Mouse (Mus musculus) olfactory bulb, adult 2 months (tissue): ENCODE measurements around the gene Plekhm3. TPM values are rescaled to one million over a fixed set of nuclear protein-coding genes. Genes with fewer than 3 reads are reported as not detected.

Experiments
- H3K27ac ChIP-seq: fragments of 200-500 bp; 2 replicates; pipeline ENCODE4 v1.5.1; 2012; ENCODE audit warnings: low read depth, low read length; ENCODE audit not compliant: insufficient read depth
- H3K4me1 ChIP-seq: fragments of 200-500 bp; 2 replicates; pipeline ENCODE4 v1.6.1; 2012; ENCODE audit warnings: low read length; ENCODE audit not compliant: control insufficient read depth, insufficient read depth
- H3K4me3 ChIP-seq: fragments of 200-500 bp; 2 replicates; pipeline ENCODE4 v1.5.1; 2012; ENCODE audit warnings: mild to moderate bottlenecking, low read depth, low read length, moderate library complexity; ENCODE audit not compliant: insufficient read depth
- CTCF ChIP-seq: fragments of 200-500 bp; IDR thresholded peaks from 2 replicates; pipeline ENCODE4 v1.5.1; 2012; ENCODE audit warnings: low read depth, mild to moderate bottlenecking, low read length, moderate library complexity; ENCODE audit not compliant: insufficient read depth
- POLR2A ChIP-seq: fragments of 200-500 bp; IDR thresholded peaks from 2 replicates; pipeline ENCODE4 v1.6.1; 2012; ENCODE audit warnings: mild to moderate bottlenecking, low read depth, low read length, moderate library complexity; ENCODE audit not compliant: insufficient read depth
- WGBS: fragments of 180-500 bp; shearing (Covaris S2); methylation state at CpG from one replicate; pipeline ENCODE4 v1.1.7; 2018; 5-methylcytosine and 5-hydroxymethylcytosine counted together
- polyA plus RNA-seq: library from polyadenylated mRNA; stranded (reverse); fragments of >200 nt; gene quantifications from 2 replicates; pipeline ENCODE4 v1.2.4, GENCODE M21; 2012; ENCODE audit warnings: low replicate concordance; ENCODE audit not compliant: missing spikeins, insufficient read depth, insufficient read length

Plekhm3 gene
- polyA plus RNA-seq, 1 experiment: not detected

DNA sequence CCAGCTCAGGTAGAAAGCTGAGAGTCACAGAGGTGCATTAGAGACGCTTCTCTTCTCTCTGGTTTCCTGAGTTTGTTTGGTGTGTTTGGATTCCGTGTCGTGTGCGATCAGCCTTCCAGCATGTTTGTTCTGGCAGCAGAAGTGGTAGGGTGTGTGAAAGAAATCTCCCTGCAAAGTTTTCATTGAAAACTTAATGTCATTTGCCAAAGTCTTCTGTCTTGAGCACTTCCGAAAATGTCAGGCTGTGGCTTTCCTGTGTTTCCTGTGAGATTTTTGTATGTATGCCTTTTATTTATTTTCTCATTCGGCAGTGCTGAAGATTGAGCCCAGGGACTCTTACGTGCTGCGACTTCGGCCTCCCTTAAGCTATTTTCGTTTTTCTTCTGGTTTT lies 200.0 kb downstream of the Plekhm3 start:
- Histone ChIP-seq H3K27ac (no peak overlapping the region), H3K4me1 (0 out of 2 replicates have a peak, but pooled peaks cover 2% of the 10 kb centered on the region), H3K4me3 (no peak overlapping the region)
- TF ChIP-seq CTCF (no peak), POLR2A (no peak)
- 69% methylated on average over 10 of the region's 10 CpGs for WGBS

DNA sequence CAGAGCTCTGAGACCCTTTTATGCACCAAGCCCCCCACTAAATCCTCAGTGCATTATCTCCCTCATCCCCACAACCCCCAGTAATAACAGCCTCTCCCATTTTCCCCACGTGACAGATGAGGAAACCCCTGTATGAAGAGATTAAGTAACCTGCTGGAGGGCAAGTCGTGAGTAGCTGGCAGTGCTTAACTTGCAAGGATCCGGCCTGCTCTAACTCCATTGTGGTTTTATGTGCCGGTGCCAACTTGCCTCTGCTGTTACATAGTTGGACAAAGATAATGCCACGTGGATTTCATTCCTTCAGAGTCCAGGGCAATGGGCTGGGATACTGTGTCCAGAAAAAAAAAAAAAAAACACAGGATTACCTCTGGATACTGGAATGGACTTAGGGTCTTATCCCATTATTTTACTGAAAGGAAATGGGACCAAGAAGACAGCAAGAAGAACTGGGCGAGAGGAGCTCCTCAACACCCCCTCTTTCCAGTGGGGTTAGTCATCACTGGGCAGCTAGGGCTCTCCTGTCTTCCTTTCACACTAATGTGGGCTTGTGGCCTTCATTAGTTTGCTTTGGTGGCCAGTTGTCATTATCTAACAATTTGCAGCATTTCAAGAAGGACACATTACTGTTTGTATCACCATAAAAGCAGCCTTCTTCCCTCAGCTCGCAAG lies 200.5 kb downstream of the Plekhm3 start:
- no peak for TF ChIP-seq CTCF
- no peak for TF ChIP-seq POLR2A
- Histone ChIP-seq H3K4me3 (no peak overlapping the region), H3K4me1 (0 out of 2 replicates have a peak, but pooled peaks cover 2% of the 10 kb centered on the region), H3K27ac (no peak overlapping the region)
- 79% methylated on average over 7 of the region's 7 CpGs for WGBS

DNA sequence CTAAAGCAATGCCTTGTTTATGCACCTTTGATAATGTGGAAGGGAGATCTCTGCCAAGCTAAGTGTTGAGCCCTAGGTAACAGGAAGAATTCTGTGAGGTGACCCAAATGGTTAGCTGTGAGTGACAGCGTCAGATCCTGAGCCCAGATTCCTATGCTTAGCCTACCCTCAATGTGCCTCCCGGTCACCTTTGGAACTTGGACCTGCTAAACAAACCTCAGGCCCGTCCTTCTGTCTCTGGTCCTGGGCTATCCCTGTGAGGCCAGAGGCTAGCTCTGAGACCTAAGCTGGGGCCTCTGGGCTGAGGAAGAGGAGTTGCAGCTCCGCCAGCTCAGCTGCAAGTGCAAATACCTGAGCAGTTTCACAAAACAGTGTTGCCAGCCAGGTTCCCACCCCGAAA lies 202.0 kb downstream of the Plekhm3 start:
- Histone ChIP-seq H3K27ac (no peak overlapping the region), H3K4me1 (0 out of 2 replicates have a peak, but pooled peaks cover 2% of the 10 kb centered on the region), H3K4me3 (no peak overlapping the region)
- no peak for TF ChIP-seq POLR2A
- TF ChIP-seq CTCF: no peak
- 98% methylated on average over 5 of the region's 5 CpGs for WGBS

DNA sequence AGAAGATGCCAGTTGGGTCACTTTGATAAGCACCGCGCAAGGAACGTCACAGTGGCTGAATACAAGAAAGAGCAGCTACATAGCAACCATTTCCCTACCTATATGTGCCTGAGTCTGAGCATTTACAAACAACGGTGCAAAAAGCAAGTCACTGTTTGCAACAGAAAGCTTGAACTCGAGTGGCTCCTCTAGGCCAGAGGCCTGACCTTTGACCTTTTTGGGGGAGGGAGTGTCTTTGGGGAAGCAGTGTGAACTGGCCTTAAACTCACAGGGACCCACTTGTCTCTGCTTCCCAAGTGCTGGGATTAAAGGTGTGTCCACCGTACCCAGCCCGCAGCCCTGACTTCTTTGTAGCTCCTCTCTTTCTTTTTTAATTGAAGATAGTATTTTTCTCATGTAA lies 203.0 kb downstream of the Plekhm3 start:
- Histone ChIP-seq H3K27ac (no peak overlapping the region), H3K4me1 (0 out of 2 replicates have a peak, but pooled peaks cover 2% of the 10 kb centered on the region), H3K4me3 (no peak overlapping the region)
- WGBS: 87% methylated on average over 7 of the region's 7 CpGs
- TF ChIP-seq CTCF: no peak
- TF ChIP-seq POLR2A: no peak

DNA sequence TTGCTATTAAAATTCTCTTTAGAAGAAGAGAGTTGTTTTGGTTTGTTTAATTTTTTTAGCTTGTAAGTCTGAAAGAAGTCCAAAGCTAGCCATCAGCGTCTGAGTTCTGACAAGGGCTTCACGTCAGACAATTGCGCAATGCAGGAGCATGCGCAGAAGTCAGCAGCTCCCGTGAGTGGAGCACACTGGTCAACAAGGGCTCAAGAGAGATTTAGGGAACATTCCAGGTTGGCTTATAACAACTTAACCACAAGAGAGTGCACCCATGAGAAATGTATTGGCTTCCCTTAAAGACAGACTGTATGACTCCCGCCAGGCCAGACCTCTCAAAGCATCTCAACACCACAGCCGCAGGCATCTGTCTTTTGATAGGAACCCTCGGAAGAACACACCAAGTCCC lies 203.5 kb downstream of the Plekhm3 start:
- Histone ChIP-seq H3K27ac (no peak overlapping the region), H3K4me3 (no peak overlapping the region), H3K4me1 (0 out of 2 replicates have a peak, but pooled peaks cover 2% of the 10 kb centered on the region)
- WGBS: 95% methylated on average over 8 of the region's 8 CpGs
- TF ChIP-seq CTCF (no peak), POLR2A (no peak)

DNA sequence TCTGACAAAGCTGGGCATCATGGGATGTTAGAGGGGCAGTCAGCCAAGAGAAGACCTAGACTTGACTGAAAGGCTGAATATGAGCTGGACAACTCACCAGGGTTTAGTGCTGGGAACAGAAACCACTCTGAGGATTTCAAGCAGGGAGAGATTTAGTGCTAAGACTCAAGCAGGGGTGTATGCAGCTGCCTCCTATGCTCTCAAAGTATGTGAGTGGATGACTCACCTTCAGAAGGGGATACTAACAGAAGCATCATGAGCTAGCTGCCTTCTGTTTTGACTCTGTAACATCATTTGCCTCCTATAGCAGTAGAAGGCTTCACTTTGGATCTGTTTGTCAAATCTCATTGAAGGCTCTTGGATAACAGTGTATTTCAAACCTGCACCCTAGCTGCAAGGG lies 212.0 kb downstream of the Plekhm3 start:
- TF ChIP-seq POLR2A (no peak), CTCF (no peak)
- Histone ChIP-seq H3K4me3 (no peak overlapping the region), H3K4me1 (no peaks in the 10 kb centered on the region), H3K27ac (no peak overlapping the region)

DNA sequence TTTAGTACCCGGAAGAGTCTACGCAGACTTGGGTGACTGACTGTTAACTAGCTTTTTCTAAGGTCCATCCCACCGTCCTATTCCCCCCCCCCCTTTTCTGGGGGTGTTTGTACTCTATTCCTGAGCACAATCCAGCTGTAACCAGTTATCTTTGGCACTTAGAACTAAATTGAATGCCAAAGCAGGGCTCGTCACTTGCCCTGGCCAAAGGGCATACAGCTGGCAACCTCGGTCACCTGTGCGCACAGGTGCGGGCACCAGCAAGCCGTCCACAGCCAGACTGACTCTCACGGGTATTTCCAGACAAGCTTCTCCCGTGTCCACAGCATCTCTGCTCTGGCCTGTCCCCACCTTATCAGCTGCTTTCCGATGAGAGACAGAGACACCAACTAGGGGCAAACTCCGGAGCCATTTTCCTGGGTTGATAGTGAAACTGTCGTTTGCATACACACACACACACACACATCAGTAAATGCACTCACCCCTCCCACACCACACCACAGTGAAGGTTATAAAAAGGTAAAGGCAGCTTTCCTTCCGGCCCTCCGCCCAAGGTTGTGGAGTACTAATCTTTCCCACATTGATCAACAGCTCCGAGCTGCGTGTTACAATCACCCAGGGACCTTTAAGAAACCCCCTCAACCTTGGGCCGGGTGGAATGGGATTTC lies 213.7 kb downstream of the Plekhm3 start:
- peaks cover 6% of the 10 kb centered on the region; the same call in 1 of the 2 replicates for H3K4me1 ChIP-seq
- no peak overlapping the region for H3K27ac ChIP-seq
- no peak overlapping the region for H3K4me3 ChIP-seq
- WGBS: 90% methylated on average over 18 of the region's 18 CpGs
- TF ChIP-seq CTCF (no peak), POLR2A (no peak)

- H3K27ac ChIP-seq: no peak overlapping the region
- WGBS: 2% methylated on average over 14 of the region's 14 CpGs
- peaks cover 35% of the 10 kb centered on the region for H3K4me1 ChIP-seq
- TF ChIP-seq CTCF: no peak
- TF ChIP-seq POLR2A: no peak
- H3K4me3 ChIP-seq: no peak overlapping the region
Observed at GRCm38 (mm10) chr1:64738661-64739082, 218.0 kb downstream of the Plekhm3 start.

GRCm38 (mm10) chr1:64738180-64738555 lies 218.5 kb downstream of the Plekhm3 start:
- Histone ChIP-seq H3K27ac (no peak overlapping the region), H3K4me3 (peak overlapping the region; percentile 62), H3K4me1 (peaks cover 35% of the 10 kb centered on the region)
- 2% methylated on average over 11 of the region's 11 CpGs for WGBS
- TF ChIP-seq CTCF (no peak), POLR2A (no peak)
